Mouse (Mus musculus) forebrain, postnatal 0 days (tissue): ENCODE data around the gene Igsf9. TPM values are rescaled to one million over a fixed set of nuclear protein-coding genes. Genes with fewer than 3 reads are reported as not detected.

Experiments used
- ATAC-seq: fragments of 200-750 bp; cut with Nextera tagmentation; 2 replicates; pipeline ENCODE4 v1.8.0; 2017; ENCODE audit warnings: mild to moderate bottlenecking, moderate library complexity
- DNase-seq: peaks from one replicate; pipeline ENCODE4 v3.0.0-alpha.2; 2015
- H3K27ac ChIP-seq: fragments of 300-500 bp; sonication (generic); 2 replicates; pipeline ENCODE4 v1.5.1; 2014; ENCODE audit warnings: low read depth, mild to moderate bottlenecking, antibody characterized with exemption, low read length, moderate library complexity, mixed read lengths
- H3K27me3 ChIP-seq: fragments of 300-500 bp; sonication (generic); 2 replicates; pipeline ENCODE4 v1.6.1; 2014; ENCODE audit warnings: mild to moderate bottlenecking, low read length, mixed read lengths; ENCODE audit not compliant: insufficient read depth
- H3K36me3 ChIP-seq: fragments of 300-500 bp; sonication (generic); 2 replicates; pipeline ENCODE4 v1.6.1; 2014; ENCODE audit warnings: mild to moderate bottlenecking, moderate library complexity; ENCODE audit not compliant: insufficient read depth
- H3K4me1 ChIP-seq: fragments of 300-500 bp; sonication (generic); 2 replicates; pipeline ENCODE4 v1.6.1; 2014; ENCODE audit warnings: antibody characterized with exemption; ENCODE audit not compliant: insufficient read depth
- H3K4me2 ChIP-seq: fragments of 300-500 bp; sonication (generic); 2 replicates; pipeline ENCODE4 v1.6.1; 2014; ENCODE audit warnings: low read depth, mild to moderate bottlenecking, moderate library complexity
- H3K4me3 ChIP-seq: fragments of 300-500 bp; sonication (generic); 2 replicates; pipeline ENCODE4 v1.5.1; 2014; ENCODE audit warnings: low read depth, low read length, mixed read lengths
- H3K9ac ChIP-seq: fragments of 300-500 bp; sonication (generic); 2 replicates; pipeline ENCODE4 v1.6.1; 2014; ENCODE audit warnings: mild to moderate bottlenecking
- H3K9me3 ChIP-seq: fragments of 300-500 bp; sonication (generic); 2 replicates; pipeline ENCODE4 v1.6.1; 2016; ENCODE audit warnings: low read length
- CTCF ChIP-seq: sonication (generic); IDR thresholded peaks from 2 replicates; pipeline ENCODE4 v1.5.1; 2016; ENCODE audit warnings: antibody characterized with exemption, control low read depth, low read depth
- WGBS: fragments of 180-500 bp; shearing (Covaris S2); extraction: QIAGEN DNeasy Blood & Tissue Kit; methylation state at CpG from one replicate; pipeline ENCODE4 v1.1.7; 2014; 5-methylcytosine and 5-hydroxymethylcytosine counted together
- polyA plus RNA-seq: library from polyadenylated mRNA; unstranded; fragments of >200 nt; fragmentation: Nextera tagmentation; extraction: Ambion mirVana; gene quantifications from 2 replicates; pipeline ENCODE4 v1.2.1, GENCODE M21; 2015
- total RNA-seq: library from RNA; depleted of rRNA; stranded (reverse); fragments of >200 nt; gene quantifications from 2 replicates; pipeline ENCODE4 v1.2.3, GENCODE M21; 2014

The Igsf9 gene
- total and polyA plus RNA-seq, 2 experiments from 2014 or later = 25.6 to 35.3 TPM

GRCm38 (mm10) chr1:172455416-172455815, 26.2 kb upstream of the Igsf9 start:
- Histone ChIP-seq H3K9me3 (no peaks in the 10 kb centered on the region), H3K4me3 (no peak overlapping the region), H3K4me1 (no peaks in the 10 kb centered on the region), H3K4me2 (no peak overlapping the region), H3K27me3 (no peaks in the 10 kb centered on the region), H3K27ac (no peak overlapping the region), H3K9ac (no peak overlapping the region), H3K36me3 (no peaks in the 10 kb centered on the region)
- DNase-seq (no peak), ATAC-seq (no peak)
- TF ChIP-seq CTCF = no peak
- 13% methylated on average over 4 of the region's 4 CpGs for WGBS

- no peak for TF ChIP-seq CTCF
- no peak overlapping the region for H3K27ac ChIP-seq
- no peaks in the 10 kb centered on the region for H3K9me3 ChIP-seq
- ATAC-seq (no peak), DNase-seq (no peak)
- WGBS = 72% methylated on average over 7 of the region's 7 CpGs
- H3K4me2 ChIP-seq = no peak overlapping the region
- H3K9ac ChIP-seq = no peak overlapping the region
- H3K4me1 ChIP-seq = no peaks in the 10 kb centered on the region
- H3K27me3 ChIP-seq = no peaks in the 10 kb centered on the region
- no peaks in the 10 kb centered on the region for H3K36me3 ChIP-seq
- H3K4me3 ChIP-seq = no peak overlapping the region
Measured at GRCm38 (mm10) chr1:172456001-172456677, 25.4 kb upstream of the Igsf9 start.

GRCm38 (mm10) chr1:172457196-172457595, 24.4 kb upstream of the Igsf9 start:
- Histone ChIP-seq H3K9ac (no peak overlapping the region), H3K27ac (no peak overlapping the region), H3K4me2 (no peak overlapping the region), H3K36me3 (no peaks in the 10 kb centered on the region), H3K4me3 (no peak overlapping the region), H3K4me1 (no peaks in the 10 kb centered on the region), H3K9me3 (no peaks in the 10 kb centered on the region), H3K27me3 (no peaks in the 10 kb centered on the region)
- ATAC-seq = no peak
- TF ChIP-seq CTCF = no peak
- WGBS = 90% methylated on average over 3 of the region's 3 CpGs
- DNase-seq = no peak

GRCm38 (mm10) chr1:172458041-172458440, 23.5 kb upstream of the Igsf9 start:
- Histone ChIP-seq H3K4me3 (no peak overlapping the region), H3K36me3 (no peaks in the 10 kb centered on the region), H3K9ac (no peak overlapping the region), H3K4me2 (no peak overlapping the region), H3K27me3 (no peaks in the 10 kb centered on the region), H3K27ac (no peak overlapping the region), H3K9me3 (no peaks in the 10 kb centered on the region), H3K4me1 (no peaks in the 10 kb centered on the region)
- DNase-seq = no peak
- no peak for TF ChIP-seq CTCF
- ATAC-seq = no peak
- 89% methylated on average over 3 of the region's 3 CpGs for WGBS

GRCm38 (mm10) chr1:172461602-172462001, 20.0 kb upstream of the Igsf9 start:
- H3K9ac ChIP-seq = no peak overlapping the region
- 85% methylated on average over 2 of the region's 2 CpGs for WGBS
- H3K27ac ChIP-seq = no peak overlapping the region
- ATAC-seq = no peak
- DNase-seq = no peak
- H3K4me1 ChIP-seq = no peaks in the 10 kb centered on the region
- H3K27me3 ChIP-seq = no peaks in the 10 kb centered on the region
- no peak overlapping the region for H3K4me3 ChIP-seq
- no peaks in the 10 kb centered on the region for H3K9me3 ChIP-seq
- H3K36me3 ChIP-seq = no peaks in the 10 kb centered on the region
- no peak for TF ChIP-seq CTCF
- H3K4me2 ChIP-seq = no peak overlapping the region

GRCm38 (mm10) chr1:172462534-172462933, 19.1 kb upstream of the Igsf9 start:
- ATAC-seq = no peak
- H3K27me3 ChIP-seq = no peaks in the 10 kb centered on the region
- no peak overlapping the region for H3K27ac ChIP-seq
- no peak for DNase-seq
- H3K4me2 ChIP-seq = no peak overlapping the region
- WGBS = 85% methylated on average over 3 of the region's 3 CpGs
- no peaks in the 10 kb centered on the region for H3K9me3 ChIP-seq
- no peaks in the 10 kb centered on the region for H3K4me1 ChIP-seq
- H3K4me3 ChIP-seq = no peak overlapping the region
- no peak for TF ChIP-seq CTCF
- no peak overlapping the region for H3K9ac ChIP-seq
- no peaks in the 10 kb centered on the region for H3K36me3 ChIP-seq

GRCm38 (mm10) chr1:172463387-172464333, 17.9 kb upstream of the Igsf9 start:
- Histone ChIP-seq H3K4me2 (no peak overlapping the region), H3K4me1 (no peaks in the 10 kb centered on the region), H3K9ac (no peak overlapping the region), H3K4me3 (no peak overlapping the region), H3K9me3 (no peaks in the 10 kb centered on the region), H3K36me3 (no peaks in the 10 kb centered on the region), H3K27me3 (no peaks in the 10 kb centered on the region), H3K27ac (no peak overlapping the region)
- TF ChIP-seq CTCF = no peak
- no peak for DNase-seq
- 89% methylated on average over 16 of the region's 16 CpGs for WGBS
- ATAC-seq = no peak
